Mouse (Mus musculus): Measurements from ENCODE around the gene Rcn3. TPM values are rescaled to one million over a fixed set of nuclear protein-coding genes. Genes with fewer than 3 reads are reported as not detected.
A peak's percentile ranks its signal among the peaks of the same experiment; 100 is the strongest.

Gene Rcn3
- polyA plus RNA-seq, 1 experiment = 16.0 TPM

DNA sequence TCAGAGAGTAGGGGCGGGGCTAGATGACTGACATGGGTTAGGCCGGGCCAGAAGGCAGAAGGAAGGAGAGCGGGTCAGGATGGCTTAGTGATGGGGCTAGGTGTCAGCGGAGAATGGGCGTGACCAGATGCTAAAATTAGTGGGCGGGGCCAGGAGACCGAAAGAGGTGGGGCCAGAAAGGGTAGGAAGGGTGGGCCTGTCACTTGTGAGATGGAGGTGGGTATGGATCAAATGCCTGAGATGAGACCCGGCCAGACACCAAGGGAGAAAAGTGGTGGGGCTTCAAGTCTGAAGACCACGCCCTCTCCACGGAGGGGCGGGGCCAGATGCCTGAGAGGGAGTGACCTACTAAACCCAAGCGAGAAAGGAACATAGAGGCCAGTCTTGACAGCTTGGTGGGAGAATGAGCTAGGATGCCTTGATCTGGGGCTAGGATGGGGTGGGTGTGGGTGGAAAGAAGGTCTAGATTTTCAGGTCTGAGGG is 42.6 kb upstream of the Rcn3 start:
- WGBS = 18% methylated on average over 12 of the region's 12 CpGs
- H3K4me3 ChIP-seq (replicated peaks; ENCODE audit: control insufficient read depth, low read depth, low read length) = no peak overlapping the region
- H3K27ac ChIP-seq (ENCODE audit: control insufficient read depth, insufficient read depth, low read depth, low read length, poor library complexity) = no peak overlapping the region
- H3K4me1 ChIP-seq (ENCODE audit: control insufficient read depth, insufficient read depth, low read length) = peaks cover 5% of the 10 kb centered on the region; the same call in 1 of the 2 replicates
- TF ChIP-seq POLR2A (IDR thresholded peaks at IDR 0.05; ENCODE audit: borderline replicate concordance, control insufficient read depth, low read depth, low read length) (no peak), CTCF (IDR thresholded peaks at IDR 0.05; ENCODE audit: control insufficient read depth, insufficient read depth, low read length) (no peak)

GRCm38 (mm10) chr7:45133446-45134159 is 41.6 kb upstream of the Rcn3 start:
- H3K4me1 ChIP-seq (ENCODE audit: control insufficient read depth, insufficient read depth, low read length) = peaks cover 5% of the 10 kb centered on the region; the same call in 1 of the 2 replicates
- WGBS = 86% methylated on average over 8 of the region's 8 CpGs
- no peak overlapping the region for H3K4me3 ChIP-seq (replicated peaks; ENCODE audit: control insufficient read depth, low read depth, low read length)
- no peak overlapping the region for H3K27ac ChIP-seq (ENCODE audit: control insufficient read depth, insufficient read depth, low read depth, low read length, poor library complexity)
- TF ChIP-seq CTCF (IDR thresholded peaks at IDR 0.05; ENCODE audit: control insufficient read depth, insufficient read depth, low read length) (peak; percentile 23; the same call in 1 of the 2 replicates), POLR2A (IDR thresholded peaks at IDR 0.05; ENCODE audit: borderline replicate concordance, control insufficient read depth, low read depth, low read length) (no peak)

DNA sequence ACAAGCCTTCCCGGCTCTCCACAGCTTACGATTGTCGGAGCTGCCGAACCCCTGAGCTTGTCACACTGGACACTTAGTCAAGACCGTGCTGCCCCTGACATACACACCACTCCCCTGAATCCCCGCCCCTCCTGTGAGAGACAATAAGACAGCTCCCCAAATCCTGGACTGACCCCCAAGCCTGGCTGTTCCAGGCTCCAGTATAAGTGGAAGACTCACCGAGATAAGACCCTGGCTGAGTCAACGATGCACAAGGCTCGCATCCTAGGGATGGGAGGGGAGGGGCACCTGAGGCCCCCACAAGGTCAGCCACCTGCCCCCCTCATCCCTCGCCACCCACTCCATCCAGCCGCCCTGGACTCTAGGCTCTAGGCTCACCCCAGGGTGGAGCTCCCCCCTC is 39.8 kb upstream of the Rcn3 start:
- H3K27ac ChIP-seq (ENCODE audit: control insufficient read depth, insufficient read depth, low read depth, low read length, poor library complexity) = no peak overlapping the region
- TF ChIP-seq POLR2A (IDR thresholded peaks at IDR 0.05; ENCODE audit: borderline replicate concordance, control insufficient read depth, low read depth, low read length) (no peak), CTCF (IDR thresholded peaks at IDR 0.05; ENCODE audit: control insufficient read depth, insufficient read depth, low read length) (no peak)
- WGBS = 91% methylated on average over 11 of the region's 11 CpGs
- H3K4me3 ChIP-seq (replicated peaks; ENCODE audit: control insufficient read depth, low read depth, low read length) = no peak overlapping the region
- H3K4me1 ChIP-seq (ENCODE audit: control insufficient read depth, insufficient read depth, low read length) = peaks cover 4% of the 10 kb centered on the region; the same call in 1 of the 2 replicates

- TF ChIP-seq POLR2A (IDR thresholded peaks at IDR 0.05; ENCODE audit: borderline replicate concordance, control insufficient read depth, low read depth, low read length) (no peak), CTCF (IDR thresholded peaks at IDR 0.05; ENCODE audit: control insufficient read depth, insufficient read depth, low read length) (no peak)
- WGBS = 69% methylated on average over 15 of the region's 15 CpGs
- Histone ChIP-seq H3K27ac (ENCODE audit: control insufficient read depth, insufficient read depth, low read depth, low read length, poor library complexity) (no peak overlapping the region; the same call in 1 of the 2 replicates), H3K4me3 (replicated peaks; ENCODE audit: control insufficient read depth, low read depth, low read length) (peak overlapping the region; percentile 9), H3K4me1 (ENCODE audit: control insufficient read depth, insufficient read depth, low read length) (peaks cover 3% of the 10 kb centered on the region; the same call in 1 of the 2 replicates)
Measured at GRCm38 (mm10) chr7:45129776-45130512, 37.9 kb upstream of the Rcn3 start.

GRCm38 (mm10) chr7:45129318-45129717 is 37.3 kb upstream of the Rcn3 start:
- H3K4me1 ChIP-seq (ENCODE audit: control insufficient read depth, insufficient read depth, low read length) = peaks cover 6% of the 10 kb centered on the region; the same call in 1 of the 2 replicates
- under 1% methylated on average over 17 of the region's 17 CpGs for WGBS
- H3K4me3 ChIP-seq (replicated peaks; ENCODE audit: control insufficient read depth, low read depth, low read length) = peak overlapping the region; percentile 85
- peak overlapping the region; percentile 77 for H3K27ac ChIP-seq (ENCODE audit: control insufficient read depth, insufficient read depth, low read depth, low read length, poor library complexity)
- TF ChIP-seq CTCF (IDR thresholded peaks at IDR 0.05; ENCODE audit: control insufficient read depth, insufficient read depth, low read length) (no peak), POLR2A (IDR thresholded peaks at IDR 0.05; ENCODE audit: borderline replicate concordance, control insufficient read depth, low read depth, low read length) (no peak)

DNA sequence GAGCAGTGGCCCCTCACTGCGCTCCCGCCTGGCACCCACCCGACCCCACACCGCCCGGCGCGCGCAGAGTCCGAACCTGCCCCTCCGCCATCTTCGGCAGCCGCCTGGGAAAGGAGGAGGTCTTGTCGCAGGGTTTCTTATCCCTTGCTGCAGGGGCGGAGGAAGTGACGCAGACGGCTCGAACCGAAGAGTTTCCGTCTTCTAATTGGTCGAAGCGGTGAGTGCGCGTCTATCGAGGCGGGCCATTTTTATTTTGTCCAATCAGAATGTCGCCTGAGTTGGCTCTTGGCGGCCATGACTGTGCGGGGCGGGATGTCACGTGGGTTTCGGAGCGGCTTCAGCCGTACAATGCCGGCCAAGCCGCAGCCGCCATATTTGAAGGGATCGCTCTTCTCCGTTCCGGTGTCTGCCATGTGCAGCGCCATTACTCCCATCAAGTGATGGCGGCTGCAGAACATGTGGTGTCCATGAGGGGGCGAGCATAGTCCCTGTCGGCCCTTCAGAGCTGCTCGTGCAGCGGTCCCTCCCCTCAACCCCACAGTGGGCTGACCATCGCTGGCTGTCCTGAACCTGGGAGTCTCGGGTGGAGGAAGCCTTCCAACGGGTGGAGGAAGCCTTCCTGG is 36.7 kb upstream of the Rcn3 start, which contains the start of gene Rpl13a:
Gene Rpl13a (minus strand): TSS at position 138 of the 623 bp plus-strand sequence.
- Histone ChIP-seq H3K4me1 (ENCODE audit: control insufficient read depth, insufficient read depth, low read length) (peaks cover 6% of the 10 kb centered on the region; the same call in 1 of the 2 replicates), H3K27ac (ENCODE audit: control insufficient read depth, insufficient read depth, low read depth, low read length, poor library complexity) (peak within 1 kb of the TSS; percentile 91), H3K4me3 (replicated peaks; ENCODE audit: control insufficient read depth, low read depth, low read length) (peak within 1 kb of the TSS; percentile 96)
- peak; percentile 73 for TF ChIP-seq CTCF (IDR thresholded peaks at IDR 0.05; ENCODE audit: control insufficient read depth, insufficient read depth, low read length)
- peak; percentile 93 for TF ChIP-seq POLR2A (IDR thresholded peaks at IDR 0.05; ENCODE audit: borderline replicate concordance, control insufficient read depth, low read depth, low read length)
- WGBS = under 1% methylated on average over 48 of the region's 48 CpGs

GRCm38 (mm10) chr7:45127700-45128224 is 35.7 kb upstream of the Rcn3 start:
- H3K27ac ChIP-seq (ENCODE audit: control insufficient read depth, insufficient read depth, low read depth, low read length, poor library complexity) = peak overlapping the region; percentile 91; the same call in 1 of the 2 replicates

More at GRCm38 (mm10) chr7:45127700-45128224, 35.7 kb upstream of the Rcn3 start:
- WGBS = under 1% methylated on average over 6 of the region's 6 CpGs
- Histone ChIP-seq H3K4me1 (ENCODE audit: control insufficient read depth, insufficient read depth, low read length) (peaks cover 8% of the 10 kb centered on the region; the same call in 1 of the 2 replicates), H3K4me3 (replicated peaks; ENCODE audit: control insufficient read depth, low read depth, low read length) (peak overlapping the region; percentile 96)
- TF ChIP-seq POLR2A (IDR thresholded peaks at IDR 0.05; ENCODE audit: borderline replicate concordance, control insufficient read depth, low read depth, low read length) (no peak), CTCF (IDR thresholded peaks at IDR 0.05; ENCODE audit: control insufficient read depth, insufficient read depth, low read length) (no peak)
